Mouse (Mus musculus): ENCODE measurements around the gene Mylk3. TPM values are rescaled to one million over a fixed set of nuclear protein-coding genes. Genes with fewer than 3 reads are reported as not detected.
A peak's percentile ranks its signal among the peaks of the same experiment; 100 is the strongest.

Mylk3 gene
- polyA plus RNA-seq, 1 experiment from 2014 or later = 6.1 TPM

GRCm38 (mm10) chr8:85308564-85308963 lies 77.6 kb downstream of the Mylk3 start:
- no peak for ATAC-seq (ENCODE audit: low read depth)
- Histone ChIP-seq H3K36me3 (ENCODE audit: control insufficient read depth, insufficient read depth, low read length) (peaks cover 37% of the 10 kb centered on the region), H3K9me3 (ENCODE audit: control insufficient read depth, low read length) (no peaks in the 10 kb centered on the region), H3K27ac (ENCODE audit: low read length) (no peak overlapping the region), H3K9ac (ENCODE audit: low read length) (no peak overlapping the region), H3K4me1 (replicated peaks; ENCODE audit: control insufficient read depth, insufficient read depth, low read length) (no peaks in the 10 kb centered on the region), H3K4me3 (ENCODE audit: low read length) (no peak overlapping the region), H3K27me3 (ENCODE audit: control insufficient read depth, insufficient read depth, low read depth, low read length) (no peaks in the 10 kb centered on the region), H3K4me2 (ENCODE audit: low read depth, low read length) (no peak overlapping the region)
- 90% methylated on average over 2 of the region's 2 CpGs for WGBS

GRCm38 (mm10) chr8:85303531-85303930 lies 82.6 kb downstream of the Mylk3 start:
- Histone ChIP-seq H3K27ac (ENCODE audit: low read length) (no peak overlapping the region), H3K27me3 (ENCODE audit: control insufficient read depth, insufficient read depth, low read depth, low read length) (no peaks in the 10 kb centered on the region), H3K4me2 (ENCODE audit: low read depth, low read length) (no peak overlapping the region), H3K4me3 (ENCODE audit: low read length) (no peak overlapping the region), H3K4me1 (replicated peaks; ENCODE audit: control insufficient read depth, insufficient read depth, low read length) (peaks cover 12% of the 10 kb centered on the region), H3K36me3 (ENCODE audit: control insufficient read depth, insufficient read depth, low read length) (peaks cover 38% of the 10 kb centered on the region), H3K9me3 (ENCODE audit: control insufficient read depth, low read length) (no peaks in the 10 kb centered on the region), H3K9ac (ENCODE audit: low read length) (no peak overlapping the region)
- WGBS = 74% methylated on average over 5 of the region's 5 CpGs
- no peak for ATAC-seq (ENCODE audit: low read depth)

- Histone ChIP-seq H3K36me3 (ENCODE audit: control insufficient read depth, insufficient read depth, low read length) (peaks cover 33% of the 10 kb centered on the region), H3K4me1 (replicated peaks; ENCODE audit: control insufficient read depth, insufficient read depth, low read length) (peaks cover 16% of the 10 kb centered on the region)
- no peak for ATAC-seq (ENCODE audit: low read depth)
Observed at GRCm38 (mm10) chr8:85302931-85303330, 83.2 kb downstream of the Mylk3 start.

GRCm38 (mm10) chr8:85301941-85302340 lies 84.2 kb downstream of the Mylk3 start:
- H3K4me3 ChIP-seq (ENCODE audit: low read length) = no peak overlapping the region
- no peak for ATAC-seq (ENCODE audit: low read depth)
- H3K9ac ChIP-seq (ENCODE audit: low read length) = 0 out of 2 replicates have a peak overlapping the region, but pooled peaks have one; percentile 32
- no peak overlapping the region; the same call in 1 of the 2 replicates for H3K27ac ChIP-seq (ENCODE audit: low read length)
- H3K4me1 ChIP-seq (replicated peaks; ENCODE audit: control insufficient read depth, insufficient read depth, low read length) = peaks cover 20% of the 10 kb centered on the region
- no peak overlapping the region for H3K4me2 ChIP-seq (ENCODE audit: low read depth, low read length)
- no peaks in the 10 kb centered on the region for H3K27me3 ChIP-seq (ENCODE audit: control insufficient read depth, insufficient read depth, low read depth, low read length)
- no peaks in the 10 kb centered on the region for H3K9me3 ChIP-seq (ENCODE audit: control insufficient read depth, low read length)
- peaks cover 28% of the 10 kb centered on the region for H3K36me3 ChIP-seq (ENCODE audit: control insufficient read depth, insufficient read depth, low read length)
- WGBS = 30% methylated on average over 1 of the region's 1 CpGs

More at GRCm38 (mm10) chr8:85302931-85303330, 83.2 kb downstream of the Mylk3 start:
- no peak overlapping the region for H3K27ac ChIP-seq (ENCODE audit: low read length)
- no peaks in the 10 kb centered on the region for H3K27me3 ChIP-seq (ENCODE audit: control insufficient read depth, insufficient read depth, low read depth, low read length)
- H3K4me3 ChIP-seq (ENCODE audit: low read length) = no peak overlapping the region
- H3K4me2 ChIP-seq (ENCODE audit: low read depth, low read length) = no peak overlapping the region
- no peaks in the 10 kb centered on the region for H3K9me3 ChIP-seq (ENCODE audit: control insufficient read depth, low read length)
- WGBS = 71% methylated on average over 3 of the region's 3 CpGs
- H3K9ac ChIP-seq (ENCODE audit: low read length) = no peak overlapping the region

GRCm38 (mm10) chr8:85299434-85300077 lies 86.6 kb downstream of the Mylk3 start, which contains the start of the genes Orc6 and Vps35:
Gene Orc6 (plus strand): TSS chr8:85299632.
Gene Vps35 (minus strand): TSS chr8:85299802.
- no peaks in the 10 kb centered on the region for H3K27me3 ChIP-seq (ENCODE audit: control insufficient read depth, insufficient read depth, low read depth, low read length)
- no peaks in the 10 kb centered on the region for H3K9me3 ChIP-seq (ENCODE audit: control insufficient read depth, low read length)
- H3K9ac ChIP-seq (ENCODE audit: low read length) = peak within 1 kb of the TSS; percentile 84
- peaks cover 20% of the 10 kb centered on the region for H3K4me1 ChIP-seq (replicated peaks; ENCODE audit: control insufficient read depth, insufficient read depth, low read length)
- peak; percentile 99 for ATAC-seq (ENCODE audit: low read depth)
- peak within 1 kb of the TSS; percentile 83 for H3K4me2 ChIP-seq (ENCODE audit: low read depth, low read length)
- peak within 1 kb of the TSS; percentile 92 for H3K4me3 ChIP-seq (ENCODE audit: low read length)
- under 1% methylated on average over 58 of the region's 63 CpGs for WGBS
- H3K36me3 ChIP-seq (ENCODE audit: control insufficient read depth, insufficient read depth, low read length) = peaks cover 8% of the 10 kb centered on the region
- H3K27ac ChIP-seq (ENCODE audit: low read length) = peak within 1 kb of the TSS; percentile 99

GRCm38 (mm10) chr8:85298600-85299433 lies 87.3 kb downstream of the Mylk3 start:
- H3K4me2 ChIP-seq (ENCODE audit: low read depth, low read length) = peak overlapping the region; percentile 83
- peak overlapping the region; percentile 99 for H3K27ac ChIP-seq (ENCODE audit: low read length)
- peaks cover 8% of the 10 kb centered on the region for H3K36me3 ChIP-seq (ENCODE audit: control insufficient read depth, insufficient read depth, low read length)
- H3K9me3 ChIP-seq (ENCODE audit: control insufficient read depth, low read length) = no peaks in the 10 kb centered on the region
- under 1% methylated on average over 53 of the region's 53 CpGs for WGBS
- ATAC-seq (ENCODE audit: low read depth) = peak; percentile 17
- H3K4me3 ChIP-seq (ENCODE audit: low read length) = peak overlapping the region; percentile 92
- H3K4me1 ChIP-seq (replicated peaks; ENCODE audit: control insufficient read depth, insufficient read depth, low read length) = peaks cover 20% of the 10 kb centered on the region
- peak overlapping the region; percentile 84 for H3K9ac ChIP-seq (ENCODE audit: low read length)
- H3K27me3 ChIP-seq (ENCODE audit: control insufficient read depth, insufficient read depth, low read depth, low read length) = no peaks in the 10 kb centered on the region

GRCm38 (mm10) chr8:85286846-85287245 lies 99.3 kb downstream of the Mylk3 start:
- Histone ChIP-seq H3K36me3 (ENCODE audit: control insufficient read depth, insufficient read depth, low read length) (peaks cover 33% of the 10 kb centered on the region), H3K27me3 (ENCODE audit: control insufficient read depth, insufficient read depth, low read depth, low read length) (no peaks in the 10 kb centered on the region)
- WGBS = 93% methylated on average over 1 of the region's 1 CpGs

More at GRCm38 (mm10) chr8:85286846-85287245, 99.3 kb downstream of the Mylk3 start:
- no peak overlapping the region for H3K9ac ChIP-seq (ENCODE audit: low read length)
- no peak for ATAC-seq (ENCODE audit: low read depth)
- no peak overlapping the region for H3K27ac ChIP-seq (ENCODE audit: low read length)
- H3K4me1 ChIP-seq (replicated peaks; ENCODE audit: control insufficient read depth, insufficient read depth, low read length) = no peaks in the 10 kb centered on the region
- H3K9me3 ChIP-seq (ENCODE audit: control insufficient read depth, low read length) = no peaks in the 10 kb centered on the region
- no peak overlapping the region for H3K4me2 ChIP-seq (ENCODE audit: low read depth, low read length)
- no peak overlapping the region for H3K4me3 ChIP-seq (ENCODE audit: low read length)
